Mouse (Mus musculus) kidney, postnatal 0 days (tissue): ENCODE measurements around the gene Aqr. TPM values are rescaled to one million over a fixed set of nuclear protein-coding genes. Genes with fewer than 3 reads are reported as not detected.
"Not testable (repeated sequence)": the region's sequence is repeated elsewhere in the genome, so short reads cannot be mapped to it uniquely, and the experiment has no call there.

Experiments
- ATAC-seq: fragments of 200-750 bp; cut with Nextera tagmentation; replicated peaks from 2 replicates; pipeline ENCODE4 v1.8.0; 2017; ENCODE audit warnings: low read depth, moderate number of reproducible peaks, moderate TSS enrichment, moderate library complexity; ENCODE audit not compliant: low FRiP score
- DNase-seq: peaks from one replicate; pipeline ENCODE4 v3.0.0-alpha.2; 2016; ENCODE audit warnings: low spot score
- H3K27ac ChIP-seq: fragments of 300-500 bp; sonication (generic); 2 replicates; pipeline ENCODE4 v1.5.1; 2014; ENCODE audit warnings: mild to moderate bottlenecking
- H3K27me3 ChIP-seq: fragments of 300-500 bp; sonication (generic); 2 replicates; pipeline ENCODE4 v1.6.1; 2014; ENCODE audit warnings: low read length, mixed read lengths; ENCODE audit not compliant: insufficient read depth
- H3K36me3 ChIP-seq: fragments of 300-500 bp; sonication (generic); 2 replicates; pipeline ENCODE4 v1.6.1; 2014; ENCODE audit warnings: low read length, mixed read lengths; ENCODE audit not compliant: insufficient read depth
- H3K4me1 ChIP-seq: fragments of 300-500 bp; sonication (generic); replicated peaks from 2 replicates; pipeline ENCODE4 v1.6.1; 2014; ENCODE audit warnings: antibody characterized with exemption, low read length, mixed read lengths; ENCODE audit not compliant: insufficient read depth
- H3K4me2 ChIP-seq: fragments of 300-500 bp; sonication (generic); 2 replicates; pipeline ENCODE4 v1.6.1; 2014; ENCODE audit warnings: mild to moderate bottlenecking, low read length, moderate library complexity, mixed read lengths
- H3K4me3 ChIP-seq: fragments of 300-500 bp; sonication (generic); replicated peaks from 2 replicates; pipeline ENCODE4 v1.5.1; 2014; ENCODE audit warnings: low read depth, low read length
- H3K9ac ChIP-seq: fragments of 300-500 bp; sonication (generic); 2 replicates; pipeline ENCODE4 v1.6.1; 2014; ENCODE audit warnings: low read depth, low read length
- H3K9me3 ChIP-seq: fragments of 300-500 bp; sonication (generic); replicated peaks from 2 replicates; pipeline ENCODE4 v1.6.1; 2016; ENCODE audit warnings: low read length, inconsistent platforms, mixed read lengths
- CTCF ChIP-seq: IDR thresholded peaks from 2 replicates; pipeline ENCODE4 v1.5.1; 2016; ENCODE audit warnings: antibody characterized with exemption, low read depth, mild to moderate bottlenecking, moderate library complexity
- WGBS: fragments of 180-500 bp; shearing (Covaris S2); extraction: QIAGEN DNeasy Blood & Tissue Kit; methylation state at CpG from one replicate; pipeline ENCODE4 v1.1.7; 2014; 5-methylcytosine and 5-hydroxymethylcytosine counted together
- polyA plus RNA-seq: library from polyadenylated mRNA; unstranded; fragments of >200 nt; fragmentation: Nextera tagmentation; extraction: Ambion mirVana; gene quantifications from 2 replicates; pipeline ENCODE4 v1.2.1, GENCODE M21; 2015

Aqr gene
- 39.9 and 44.4 TPM in 2 replicates for polyA plus RNA-seq

DNA sequence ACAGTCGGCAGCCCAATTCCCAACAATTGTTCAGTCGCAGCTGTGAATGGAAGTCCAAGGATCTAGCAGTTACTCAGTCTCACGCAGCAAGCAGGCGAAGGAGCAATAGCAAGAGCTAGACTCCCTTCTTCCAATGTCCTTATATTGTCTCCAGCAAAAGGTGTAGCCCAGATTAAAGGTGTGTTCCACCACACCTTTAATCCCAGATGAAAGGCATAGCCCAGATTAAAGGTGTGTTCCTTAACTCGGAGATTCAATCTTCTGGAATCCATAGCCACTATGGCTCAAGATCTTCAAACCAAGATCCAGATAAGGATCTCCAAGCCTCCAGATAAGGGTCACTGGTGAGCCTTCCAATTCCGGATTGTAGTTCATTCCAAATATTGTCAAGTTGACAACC, at the start of gene Aqr:
Aqr (minus strand) TSS at position 101 of the 400 bp plus-strand sequence.
- 100% methylated on average over 1 of the region's 6 CpGs for WGBS
- not testable (repeated sequence) for H3K4me3 ChIP-seq, H3K36me3 ChIP-seq, H3K4me1 ChIP-seq, DNase-seq, H3K9ac ChIP-seq, H3K27ac ChIP-seq, H3K4me2 ChIP-seq, H3K27me3 ChIP-seq, ATAC-seq, H3K9me3 ChIP-seq

DNA sequence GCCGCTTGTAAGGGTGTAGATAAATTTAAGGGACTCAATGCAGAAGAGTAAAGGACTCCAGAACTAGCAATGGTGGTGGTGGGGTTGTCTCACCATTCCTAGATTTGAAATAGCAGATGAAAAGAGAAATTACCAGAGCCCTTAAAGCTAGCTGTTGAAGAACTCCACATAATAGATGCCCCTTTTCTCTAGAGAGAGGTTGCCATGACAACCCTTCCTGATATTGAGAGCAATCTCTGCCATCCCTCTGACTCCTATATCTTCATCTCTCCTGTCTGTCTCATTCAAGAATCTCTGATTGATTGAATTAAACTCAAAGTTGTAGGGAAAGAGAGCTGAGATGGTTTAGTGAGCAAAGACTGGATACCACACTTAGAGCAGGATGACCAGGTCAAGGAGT, 49.7 kb upstream of the Aqr start:
- no peak overlapping the region for H3K4me3 ChIP-seq
- no peaks in the 10 kb centered on the region for H3K36me3 ChIP-seq
- no peaks in the 10 kb centered on the region for H3K4me1 ChIP-seq
- WGBS = 89% methylated on average over 1 of the region's 1 CpGs
- H3K9ac ChIP-seq = no peak overlapping the region
- DNase-seq (no peak), ATAC-seq (no peak)
- H3K27me3 ChIP-seq = no peaks in the 10 kb centered on the region
- no peak for TF ChIP-seq CTCF
- no peak overlapping the region for H3K4me2 ChIP-seq
- H3K27ac ChIP-seq = no peak overlapping the region
- no peaks in the 10 kb centered on the region for H3K9me3 ChIP-seq

- no peak for ATAC-seq
- Histone ChIP-seq H3K27ac (no peak overlapping the region), H3K4me1 (no peaks in the 10 kb centered on the region), H3K36me3 (no peaks in the 10 kb centered on the region), H3K9me3 (no peaks in the 10 kb centered on the region), H3K4me2 (no peak overlapping the region), H3K9ac (no peak overlapping the region), H3K4me3 (no peak overlapping the region), H3K27me3 (no peaks in the 10 kb centered on the region)
- WGBS = 81% methylated on average over 3 of the region's 3 CpGs
- TF ChIP-seq CTCF = no peak
- DNase-seq = no peak
These were observed 48.8 kb upstream of the Aqr start for GRCm38 (mm10) chr2:114235584-114235983.

GRCm38 (mm10) chr2:114231248-114231647, 44.4 kb upstream of the Aqr start:
- ATAC-seq (no peak), DNase-seq (no peak)
- 68% methylated on average over 2 of the region's 2 CpGs for WGBS
- no peak overlapping the region for H3K4me3 ChIP-seq
- no peaks in the 10 kb centered on the region for H3K27me3 ChIP-seq
- no peaks in the 10 kb centered on the region for H3K9me3 ChIP-seq
- H3K4me2 ChIP-seq = no peak overlapping the region
- no peaks in the 10 kb centered on the region for H3K36me3 ChIP-seq
- no peak overlapping the region for H3K27ac ChIP-seq
- H3K9ac ChIP-seq = no peak overlapping the region
- TF ChIP-seq CTCF = no peak
- H3K4me1 ChIP-seq = no peaks in the 10 kb centered on the region

GRCm38 (mm10) chr2:114228672-114229071, 41.8 kb upstream of the Aqr start:
- Histone ChIP-seq H3K4me1 (no peaks in the 10 kb centered on the region), H3K9ac (no peak overlapping the region), H3K27me3 (no peaks in the 10 kb centered on the region), H3K36me3 (no peaks in the 10 kb centered on the region), H3K4me2 (no peak overlapping the region), H3K4me3 (no peak overlapping the region), H3K9me3 (no peaks in the 10 kb centered on the region), H3K27ac (no peak overlapping the region)
- WGBS = 68% methylated on average over 2 of the region's 2 CpGs
- TF ChIP-seq CTCF = no peak
- ATAC-seq (no peak), DNase-seq (no peak)

DNA sequence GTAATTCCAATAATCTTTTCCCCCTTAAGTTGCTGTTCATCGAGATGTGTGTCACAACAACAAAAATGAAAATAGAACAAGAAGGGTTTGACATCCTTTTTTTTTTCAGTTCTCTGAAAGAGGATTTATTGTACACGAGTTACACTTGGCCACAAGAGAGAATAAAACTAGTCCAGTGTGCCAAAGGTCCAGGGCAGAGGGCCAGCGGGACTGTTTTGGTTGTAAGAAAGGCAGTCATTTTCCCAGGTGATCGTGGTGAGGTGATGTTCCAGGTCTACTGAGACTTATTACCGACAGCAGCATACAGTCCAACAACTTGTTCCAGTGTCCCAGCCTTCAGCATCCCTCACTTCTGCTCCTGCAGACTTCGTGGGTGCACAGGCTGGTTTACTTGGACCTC, 18.2 kb upstream of the Aqr start:
- Histone ChIP-seq H3K36me3 (no peaks in the 10 kb centered on the region), H3K27me3 (no peaks in the 10 kb centered on the region), H3K9ac (no peak overlapping the region), H3K4me2 (no peak overlapping the region), H3K4me3 (no peak overlapping the region), H3K9me3 (no peaks in the 10 kb centered on the region), H3K4me1 (0 out of 2 replicates have a peak, but pooled peaks cover 4% of the 10 kb centered on the region), H3K27ac (no peak overlapping the region)
- DNase-seq (no peak), ATAC-seq (no peak)
- 58% methylated on average over 6 of the region's 6 CpGs for WGBS
- no peak for TF ChIP-seq CTCF

DNA sequence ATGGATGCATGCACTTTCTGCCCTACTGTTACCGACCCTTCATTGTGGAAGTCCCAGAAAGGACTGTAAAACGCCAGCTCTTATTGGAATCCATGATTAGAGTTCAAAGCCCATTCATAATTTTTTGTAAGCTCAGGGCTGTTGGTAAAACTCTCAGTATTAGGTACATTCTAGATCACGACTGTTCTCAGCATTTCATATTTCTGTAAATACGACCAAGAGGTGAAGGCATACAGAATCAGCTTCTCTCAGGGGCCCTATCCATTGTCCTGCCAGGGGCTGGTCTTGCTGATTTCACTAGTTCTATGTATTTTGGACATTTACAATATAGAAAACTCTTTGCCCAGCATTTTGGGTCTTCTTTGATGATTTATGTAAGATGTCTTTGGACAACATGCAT, 14.8 kb upstream of the Aqr start:
- DNase-seq (no peak), ATAC-seq (no peak)
- TF ChIP-seq CTCF = no peak
- H3K4me1 ChIP-seq = 0 out of 2 replicates have a peak, but pooled peaks cover 8% of the 10 kb centered on the region
- WGBS = 33% methylated on average over 4 of the region's 4 CpGs
- peak overlapping the region; percentile 81 for H3K4me3 ChIP-seq
- H3K36me3 ChIP-seq = peaks cover 8% of the 10 kb centered on the region; the same call in 1 of the 2 replicates
- H3K4me2 ChIP-seq = peak overlapping the region; percentile 70
- H3K9ac ChIP-seq = peak overlapping the region; percentile 90
- H3K27ac ChIP-seq = no peak overlapping the region
- H3K27me3 ChIP-seq = no peaks in the 10 kb centered on the region
- H3K9me3 ChIP-seq = no peaks in the 10 kb centered on the region
